Mouse (Mus musculus): ENCODE results near the gene B3gat3. TPM values are rescaled to one million over a fixed set of nuclear protein-coding genes. Genes with fewer than 3 reads are reported as not detected.

Gene B3gat3
- polyA plus RNA-seq, 3 experiments from 2014 or later: 11.3 to 26.1 (median 20.0) TPM

- no peak for ATAC-seq
These were observed 21.6 kb upstream of the B3gat3 start for GRCm38 (mm10) chr19:8898576-8898975.

- no peak for ATAC-seq
These were observed 21.1 kb upstream of the B3gat3 start for GRCm38 (mm10) chr19:8899079-8899478.

GRCm38 (mm10) chr19:8903412-8903811, 16.8 kb upstream of the B3gat3 start:
- no peak for ATAC-seq

GRCm38 (mm10) chr19:8908531-8908930, 11.6 kb upstream of the B3gat3 start:
- ATAC-seq: no peak

GRCm38 (mm10) chr19:8911810-8912209, 8.4 kb upstream of the B3gat3 start:
- ATAC-seq: no peak

- no peak for ATAC-seq
These were observed 6.0 kb upstream of the B3gat3 start for GRCm38 (mm10) chr19:8914212-8914611.

GRCm38 (mm10) chr19:8919000-8919399, 1.2 kb upstream of the B3gat3 start:
- peak; percentile 25 for ATAC-seq

GRCm38 (mm10) chr19:8919684-8920072, 496 bp upstream of the B3gat3 start:
- no peak for ATAC-seq

GRCm38 (mm10) chr19:8920836-8921291, 690 bp downstream of the B3gat3 start:
- ATAC-seq: peak; percentile 44

- ATAC-seq: no peak
These were observed 1.6 kb downstream of the B3gat3 start for GRCm38 (mm10) chr19:8921741-8922140.

GRCm38 (mm10) chr19:8926766-8927165, 6.6 kb downstream of the B3gat3 start:
- ATAC-seq: no peak

- ATAC-seq: no peak
These were observed 7.8 kb downstream of the B3gat3 start for GRCm38 (mm10) chr19:8927891-8928525.

GRCm38 (mm10) chr19:8928689-8929223, 8.6 kb downstream of the B3gat3 start:
- ATAC-seq: peak; percentile 38

GRCm38 (mm10) chr19:8929224-8930088, 9.3 kb downstream of the B3gat3 start, which contains the start of the genes Rom1 and Eml3:
Gene Rom1 (minus strand): TSS chr19:8929356.
Gene Eml3 (plus strand): TSS chr19:8929552.
- peak; percentile 78 for ATAC-seq

GRCm38 (mm10) chr19:8930117-8930516, 9.9 kb downstream of the B3gat3 start:
- no peak for ATAC-seq

GRCm38 (mm10) chr19:8930771-8931170, 10.6 kb downstream of the B3gat3 start:
- no peak for ATAC-seq

GRCm38 (mm10) chr19:8936736-8937135, 16.6 kb downstream of the B3gat3 start:
- ATAC-seq: no peak

GRCm38 (mm10) chr19:8940526-8941133, 20.5 kb downstream of the B3gat3 start:
- ATAC-seq: no peak

GRCm38 (mm10) chr19:8941136-8941514, 21.0 kb downstream of the B3gat3 start:
- no peak for ATAC-seq

GRCm38 (mm10) chr19:8941515-8942217, 21.5 kb downstream of the B3gat3 start, which contains the start of gene Mta2:
Gene Mta2 (plus strand): TSS chr19:8941875.
- peak; percentile 94 for ATAC-seq

- ATAC-seq: peak; percentile 31
These were observed 22.2 kb downstream of the B3gat3 start for GRCm38 (mm10) chr19:8942276-8942964.

- ATAC-seq: no peak
These were observed 22.9 kb downstream of the B3gat3 start for GRCm38 (mm10) chr19:8943047-8943446.
